Comparison of ENCODE assay signal across 9 mouse cellular contexts in the genomic region with DNA sequence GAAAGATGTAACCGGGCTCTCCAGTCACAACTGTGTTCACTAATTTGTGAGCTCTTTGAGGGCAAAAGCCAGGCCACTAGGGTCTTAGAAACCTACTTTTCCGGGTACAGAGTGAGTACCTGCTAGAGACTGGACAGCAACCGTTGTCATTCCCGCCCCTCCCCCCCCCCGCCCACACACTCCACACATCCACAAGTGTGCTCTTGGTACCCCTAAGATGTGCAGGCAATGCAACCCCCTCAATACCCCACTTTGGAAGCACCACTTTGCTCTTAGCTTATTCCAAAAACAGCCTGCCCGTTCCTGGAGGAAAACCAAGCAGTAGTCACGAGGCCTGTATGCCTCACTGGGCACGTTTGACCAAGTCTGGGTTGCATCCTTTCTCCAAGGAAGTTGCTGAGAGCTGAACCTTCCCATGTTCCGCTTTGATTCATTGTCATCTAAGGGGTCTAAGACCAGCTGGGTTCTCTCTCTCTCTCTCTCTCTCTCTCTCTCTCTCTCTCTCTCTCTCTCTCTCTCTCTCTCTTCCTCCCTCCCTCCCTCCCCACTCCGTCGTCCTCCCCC. TPM values are rescaled to one million over a fixed set of nuclear protein-coding genes. Genes with fewer than 3 reads are reported as not detected.
A peak's percentile ranks its signal among the peaks of the same experiment; 100 is the strongest.
DNase-seq lines count a peak whose midpoint lies in the region; ATAC-seq and TF ChIP-seq lines count a peak whose summit lies in the region.
"Had no signal": no experiment of that assay in that cellular context is flagged by ENCODE, and none has a peak within 500 bp of the region (broad histone marks: within the 10 kb centered on the region; RNA-seq: fewer than 3 reads in every experiment).

No protein-coding gene starts in this region.

- DNase-seq in heart, adult 18-20 months, result no peak
- DNase-seq in cerebellum, postnatal 36 days, result peak; percentile 25 to 51
- peak; percentile 62 for DNase-seq in hindbrain, postnatal 0 days (ENCODE audit: low spot score)
- no peak for DNase-seq in lung, postnatal 10 days
- no peak for DNase-seq in kidney, adult 8-10 months
- no peak for DNase-seq in liver, embryonic 11.5 days (ENCODE audit: low spot score)

- peaks cover 49% of the 10 kb centered on the region for H3K27me3 ChIP-seq in heart, embryonic 11.5 days (ENCODE audit: control insufficient read depth, insufficient read depth, low read length)
- no peaks in the 10 kb centered on the region for H3K27me3 ChIP-seq in hindbrain, postnatal 0 days (ENCODE audit: insufficient read depth, low read length)
- H3K27me3 ChIP-seq in neural tube, embryonic 14.5 days (ENCODE audit: control insufficient read depth, insufficient read depth, low read length), result peaks cover 2% of the 10 kb centered on the region; the same call in 1 of the 2 replicates
- peaks cover 70% of the 10 kb centered on the region for H3K27me3 ChIP-seq in liver, embryonic 11.5 days (replicated peaks; ENCODE audit: control insufficient read depth, insufficient read depth, low read length)

- peak overlapping the region; percentile 60 for H3K4me3 ChIP-seq in heart, embryonic 11.5 days (ENCODE audit: low read depth, low read length)
- H3K4me3 ChIP-seq in hindbrain, postnatal 0 days (ENCODE audit: low read length), result peak overlapping the region; percentile 72
- H3K4me3 ChIP-seq in neural tube, embryonic 14.5 days (ENCODE audit: low read depth, low read length), result peak overlapping the region; percentile 73
- no peak overlapping the region for H3K4me3 ChIP-seq in liver, embryonic 11.5 days (ENCODE audit: low read depth, low read length)

- no peak overlapping the region for H3K9ac ChIP-seq in heart, embryonic 11.5 days (ENCODE audit: low read depth, low read length)
- no peak overlapping the region for H3K9ac ChIP-seq in hindbrain, postnatal 0 days (replicated peaks; ENCODE audit: low read length)
- H3K9ac ChIP-seq in neural tube, embryonic 14.5 days (replicated peaks; ENCODE audit: low read depth, low read length), result peak overlapping the region; percentile 75; the same call in 1 of the 2 replicates
- H3K9ac ChIP-seq in liver, embryonic 11.5 days (ENCODE audit: low read depth, low read length), result no peak overlapping the region

- no peak for TF ChIP-seq CTCF in hindbrain, postnatal 0 days (IDR thresholded peaks at IDR 0.05; ENCODE audit: low read depth)

- H3K27ac ChIP-seq in heart, embryonic 11.5 days (ENCODE audit: low read depth, low read length), result peak overlapping the region; percentile 58
- 0 out of 2 replicates have a peak overlapping the region, but pooled peaks have one; percentile 77 for H3K27ac ChIP-seq in hindbrain, postnatal 0 days
- H3K27ac ChIP-seq in neural tube, embryonic 14.5 days (ENCODE audit: low read depth, low read length), result no peak overlapping the region; the same call in 1 of the 2 replicates
- no peak overlapping the region for H3K27ac ChIP-seq in liver, embryonic 11.5 days (ENCODE audit: low read depth, low read length)

- H3K4me1 ChIP-seq in heart, embryonic 11.5 days (ENCODE audit: control insufficient read depth, insufficient read depth, low read length), result peaks cover 21% of the 10 kb centered on the region
- 0 out of 2 replicates have a peak, but pooled peaks cover 9% of the 10 kb centered on the region for H3K4me1 ChIP-seq in hindbrain, postnatal 0 days (ENCODE audit: insufficient read depth, low read length)
- peaks cover 17% of the 10 kb centered on the region; the same call in 1 of the 2 replicates for H3K4me1 ChIP-seq in neural tube, embryonic 14.5 days (ENCODE audit: control insufficient read depth, insufficient read depth, low read length)
- no peaks in the 10 kb centered on the region; the same call in 1 of the 2 replicates for H3K4me1 ChIP-seq in liver, embryonic 11.5 days (replicated peaks; ENCODE audit: control insufficient read depth, insufficient read depth, low read length)

- no peaks in the 10 kb centered on the region for H3K9me3 ChIP-seq in heart, embryonic 11.5 days (replicated peaks; ENCODE audit: control insufficient read depth, low read length)
- H3K9me3 ChIP-seq in hindbrain, postnatal 0 days (ENCODE audit: low read length), result no peaks in the 10 kb centered on the region
- no peaks in the 10 kb centered on the region for H3K9me3 ChIP-seq in neural tube, embryonic 14.5 days (ENCODE audit: control insufficient read depth, low read length)
- no peaks in the 10 kb centered on the region for H3K9me3 ChIP-seq in liver, embryonic 11.5 days (ENCODE audit: control insufficient read depth, low read length)

- no peaks in the 10 kb centered on the region for H3K36me3 ChIP-seq in heart, embryonic 11.5 days (ENCODE audit: control insufficient read depth, insufficient read depth, low read length)
- H3K36me3 ChIP-seq in hindbrain, postnatal 0 days (ENCODE audit: insufficient read depth, low read length), result no peaks in the 10 kb centered on the region
- no peaks in the 10 kb centered on the region for H3K36me3 ChIP-seq in neural tube, embryonic 14.5 days (ENCODE audit: control insufficient read depth, insufficient read depth, low read length)
- no peaks in the 10 kb centered on the region for H3K36me3 ChIP-seq in liver, embryonic 11.5 days (ENCODE audit: control insufficient read depth, insufficient read depth, low read length)

- ATAC-seq in heart, embryonic 11.5 days (replicated peaks; ENCODE audit: insufficient number of reproducible peaks, low FRiP score, low TSS enrichment), result no peak
- ATAC-seq in hindbrain, postnatal 0 days, result peak; percentile 10; the same call in 1 of the 2 replicates
- no peak for ATAC-seq in neural tube, embryonic 14.5 days (ENCODE audit: low read depth)
- no peak for ATAC-seq in liver, embryonic 11.5 days (replicated peaks; ENCODE audit: low FRiP score)

- H3K4me2 ChIP-seq in heart, embryonic 11.5 days, result peak overlapping the region; percentile 93
- peak overlapping the region; percentile 89 for H3K4me2 ChIP-seq in hindbrain, postnatal 0 days (ENCODE audit: low read depth, low read length)
- H3K4me2 ChIP-seq in neural tube, embryonic 14.5 days (ENCODE audit: low read depth, low read length), result peak overlapping the region; percentile 81
- no peak overlapping the region for H3K4me2 ChIP-seq in liver, embryonic 11.5 days

- 8% methylated on average over 9 of the region's 11 CpGs for WGBS in heart, embryonic 11.5 days (ENCODE audit: insufficient replicate concordance)
- WGBS in hindbrain, postnatal 0 days, result 8% methylated on average over 9 of the region's 11 CpGs
- 6% methylated on average over 9 of the region's 11 CpGs for WGBS in neural tube, embryonic 14.5 days
- 11% methylated on average over 9 of the region's 11 CpGs for WGBS in liver, embryonic 11.5 days

RNA-seq across cellular contexts. Expression of gene Prmt8, which starts 3.1 kb away (rescaled TPM):
- polyA plus RNA-seq in heart, embryonic 11.5 days (2014; fragmentation: Nextera tagmentation; extraction: Ambion mirVana), result 1.4 and 1.7 TPM in 2 replicates
- not detected for total RNA-seq in heart, adult 18-20 months (2021)
- 24.9 and 28.7 TPM in 2 replicates for total RNA-seq in hindbrain, postnatal 0 days (2014; rRNA removed)
- 31.7 and 35.5 TPM in 2 replicates for polyA plus RNA-seq in hindbrain, postnatal 0 days (2015; fragmentation: Nextera tagmentation; extraction: Ambion mirVana)
- 43.6 and 45.9 TPM in 2 replicates for polyA plus RNA-seq in neural tube, embryonic 14.5 days (2014; fragmentation: Nextera tagmentation; extraction: Ambion mirVana)
- 0.10 and 0.18 TPM in 2 replicates for polyA plus RNA-seq in liver, embryonic 11.5 days (2014; fragmentation: Nextera tagmentation; extraction: Ambion mirVana)
- polyA plus RNA-seq: C2C12 had no signal

Comparison
In these comparisons a context has a peak if more than half of its experiments do, and no peak if none do; other contexts are left out.
1. H3K27ac ChIP-seq: peak in heart, embryonic 11.5 days (single experiment) and hindbrain, postnatal 0 days (single experiment); none in neural tube, embryonic 14.5 days (single experiment) and liver, embryonic 11.5 days (single experiment).
2. DNase-seq: peak in cerebellum, postnatal 36 days (2 of 2) and hindbrain, postnatal 0 days (single experiment); none in heart, adult 18-20 months (0 of 2), lung, postnatal 10 days (single experiment), kidney, adult 8-10 months (0 of 2) and liver, embryonic 11.5 days (single experiment).
3. RNA of gene Prmt8, which starts 3.1 kb away (polyA plus RNA-seq): 43.6 to 45.9 TPM in neural tube, embryonic 14.5 days and 31.7 to 35.5 TPM in hindbrain, postnatal 0 days; 1.4 to 1.7 TPM in heart, embryonic 11.5 days and 0.10 to 0.18 TPM in liver, embryonic 11.5 days; every median in the first group is over 10 times any median in the second.